In genomic region chr6:45062214-45062997, GRCm38 (mm10) we compare ENCODE assay signal across 19 mouse cellular contexts. TPM values are rescaled to one million over a fixed set of nuclear protein-coding genes. Genes with fewer than 3 reads are reported as not detected.
DNase-seq lines count a peak whose midpoint lies in the region; ATAC-seq lines count a peak whose summit lies in the region.
"Had no signal": no experiment of that assay in that cellular context is flagged by ENCODE, and none has a peak within 500 bp of the region (broad histone marks: within the 10 kb centered on the region; RNA-seq: fewer than 3 reads in every experiment).

No protein-coding gene starts in this region.

- no peak overlapping the region for H3K27ac ChIP-seq in hindbrain, embryonic 13.5 days
- H3K27ac ChIP-seq in hindbrain, embryonic 10.5 days: no peak overlapping the region
- H3K27ac ChIP-seq in neural tube, embryonic 13.5 days (replicated peaks): no peak overlapping the region
- H3K27ac ChIP-seq: embryonic facial prominence, embryonic 13.5 days; intestine, embryonic 15.5 days; limb, embryonic 10.5 days; macrophage; neural tube, embryonic 12.5 days had no signal

- no peaks in the 10 kb centered on the region for H3K27me3 ChIP-seq in hindbrain, embryonic 13.5 days
- H3K27me3 ChIP-seq in hindbrain, embryonic 10.5 days (ENCODE audit: insufficient read depth, poor library complexity, severe bottlenecking): peaks cover 16% of the 10 kb centered on the region; the same call in 1 of the 2 replicates
- no peaks in the 10 kb centered on the region for H3K27me3 ChIP-seq in neural tube, embryonic 13.5 days
- H3K27me3 ChIP-seq: intestine, embryonic 15.5 days; neural tube, embryonic 12.5 days had no signal

- 0 out of 2 replicates have a peak, but pooled peaks cover 2% of the 10 kb centered on the region for H3K4me1 ChIP-seq in hindbrain, embryonic 13.5 days (replicated peaks)
- H3K4me1 ChIP-seq in hindbrain, embryonic 10.5 days (replicated peaks): peaks cover 9% of the 10 kb centered on the region
- H3K4me1 ChIP-seq in neural tube, embryonic 13.5 days (replicated peaks): peaks cover 15% of the 10 kb centered on the region; the same call in 1 of the 2 replicates
- H3K4me1 ChIP-seq: heart, embryonic 12.5 days; intestine, embryonic 15.5 days; neural tube, embryonic 12.5 days had no signal

- no peaks in the 10 kb centered on the region for H3K9me3 ChIP-seq in hindbrain, embryonic 13.5 days
- H3K9me3 ChIP-seq in hindbrain, embryonic 10.5 days: no peaks in the 10 kb centered on the region
- no peaks in the 10 kb centered on the region for H3K9me3 ChIP-seq in neural tube, embryonic 13.5 days
- H3K9me3 ChIP-seq: embryonic facial prominence, embryonic 13.5 days; heart, embryonic 12.5 days; intestine, embryonic 15.5 days; limb, embryonic 10.5 days; neural tube, embryonic 12.5 days had no signal

- no peak for ATAC-seq in hindbrain, embryonic 13.5 days (ENCODE audit: low FRiP score)
- no peak for ATAC-seq in neural tube, embryonic 13.5 days (ENCODE audit: low read depth)
- ATAC-seq: intestine, embryonic 15.5 days had no signal

- H3K9ac ChIP-seq in hindbrain, embryonic 13.5 days: no peak overlapping the region
- H3K9ac ChIP-seq in neural tube, embryonic 13.5 days: no peak overlapping the region
- H3K9ac ChIP-seq: embryonic facial prominence, embryonic 13.5 days; heart, embryonic 12.5 days; intestine, embryonic 15.5 days; lung, embryonic 14.5 days; neural tube, embryonic 12.5 days had no signal

- WGBS in hindbrain, embryonic 13.5 days: 69% methylated on average over 5 of the region's 5 CpGs
- 76% methylated on average over 5 of the region's 5 CpGs for WGBS in hindbrain, embryonic 10.5 days
- 71% methylated on average over 5 of the region's 5 CpGs for WGBS in neural tube, embryonic 13.5 days

- no peak overlapping the region for H3K4me3 ChIP-seq in hindbrain, embryonic 13.5 days
- H3K4me3 ChIP-seq in hindbrain, embryonic 10.5 days: no peak overlapping the region
- H3K4me3 ChIP-seq in neural tube, embryonic 13.5 days: no peak overlapping the region
- H3K4me3 ChIP-seq: embryonic facial prominence, embryonic 13.5 days; heart, embryonic 12.5 days; intestine, embryonic 15.5 days; limb, embryonic 10.5 days; neural tube, embryonic 12.5 days had no signal

- DNase-seq in cerebellum, postnatal 10 days: peak; percentile 33 to 50
- no peak for DNase-seq in cerebellum, postnatal 36 days
- DNase-seq in hindbrain, embryonic 10.5 days (ENCODE audit: low spot score): no peak
- DNase-seq in neural tube, embryonic 10.5 days (ENCODE audit: extremely low spot score, low spot score): no peak
- DNase-seq in urinary bladder, adult 18-20 months (ENCODE audit: low spot score in 2 of 2): no peak
- no peak for DNase-seq in right cerebral cortex, postnatal 4 days
- DNase-seq: adrenal gland, adult 8-10 months; layer of hippocampus, postnatal 36 days; lung, embryonic 14.5 days; thymus, adult 18-20 months had no signal

- no peaks in the 10 kb centered on the region for H3K36me3 ChIP-seq in hindbrain, embryonic 13.5 days
- H3K36me3 ChIP-seq in hindbrain, embryonic 10.5 days: no peaks in the 10 kb centered on the region
- no peaks in the 10 kb centered on the region for H3K36me3 ChIP-seq in neural tube, embryonic 13.5 days
- H3K36me3 ChIP-seq: embryonic facial prominence, embryonic 13.5 days; heart, embryonic 12.5 days; intestine, embryonic 15.5 days; limb, embryonic 10.5 days; neural tube, embryonic 12.5 days had no signal

- H3K4me2 ChIP-seq in hindbrain, embryonic 13.5 days: peak overlapping the region; percentile 7; the same call in 1 of the 2 replicates
- peak overlapping the region; percentile 30; the same call in 1 of the 2 replicates for H3K4me2 ChIP-seq in neural tube, embryonic 13.5 days
- H3K4me2 ChIP-seq: embryonic facial prominence, embryonic 13.5 days; heart, embryonic 12.5 days; intestine, embryonic 15.5 days; liver, embryonic 11.5 days; lung, embryonic 14.5 days; neural tube, embryonic 12.5 days had no signal

RNA-seq across cellular contexts. Expression of gene Cntnap2, which starts 3.2 kb away (rescaled TPM):
- 53.0 and 56.0 TPM in 2 replicates for polyA plus RNA-seq in hindbrain, embryonic 13.5 days (2015; fragmentation: Nextera tagmentation; extraction: Ambion mirVana)
- 14.9 and 22.2 TPM in 2 replicates for polyA plus RNA-seq in hindbrain, embryonic 10.5 days (2016; fragmentation: Nextera tagmentation; extraction: Ambion mirVana)
- polyA plus RNA-seq in neural tube, embryonic 13.5 days (2015; fragmentation: Nextera tagmentation; extraction: Ambion mirVana): 50.9 and 51.3 TPM in 2 replicates
- polyA plus RNA-seq: macrophage had no signal

Comparison
In these comparisons a context has a peak if more than half of its experiments do, and no peak if none do; other contexts are left out.
1. DNase-seq: peak in cerebellum, postnatal 10 days (2 of 2); none in cerebellum, postnatal 36 days (0 of 2), hindbrain, embryonic 10.5 days (single experiment), neural tube, embryonic 10.5 days (single experiment), urinary bladder, adult 18-20 months (0 of 2) and right cerebral cortex, postnatal 4 days (single experiment).